Mouse (Mus musculus) testis, adult 2 months (tissue): ENCODE data around the gene Pamr1. TPM values are rescaled to one million over a fixed set of nuclear protein-coding genes. Genes with fewer than 3 reads are reported as not detected.

Experiments
- H3K27ac ChIP-seq: fragments of 200-500 bp; 2 replicates; pipeline ENCODE4 v1.5.1; 2012; ENCODE audit warnings: low read depth, low read length; ENCODE audit not compliant: control insufficient read depth, insufficient read depth
- H3K27me3 ChIP-seq: fragments of 200-500 bp; 2 replicates; pipeline ENCODE4 v1.6.1; 2012; ENCODE audit warnings: mild to moderate bottlenecking, low read length, moderate library complexity; ENCODE audit not compliant: control insufficient read depth, insufficient read depth
- H3K36me3 ChIP-seq: fragments of 200-500 bp; 2 replicates; pipeline ENCODE4 v1.6.1; 2012; ENCODE audit warnings: mild to moderate bottlenecking, low read length; ENCODE audit not compliant: control insufficient read depth, insufficient read depth
- H3K4me1 ChIP-seq: fragments of 200-500 bp; 2 replicates; pipeline ENCODE4 v1.6.1; 2012; ENCODE audit warnings: low read length; ENCODE audit not compliant: control insufficient read depth, insufficient read depth
- H3K4me3 ChIP-seq: fragments of 200-500 bp; 2 replicates; pipeline ENCODE4 v1.5.1; 2012; ENCODE audit warnings: low read depth, mild to moderate bottlenecking, low read length, moderate library complexity, mixed read lengths; ENCODE audit not compliant: control insufficient read depth
- CTCF ChIP-seq: fragments of 200-500 bp; IDR thresholded peaks from 2 replicates; pipeline ENCODE4 v1.5.1; 2012; ENCODE audit warnings: low read depth, mild to moderate bottlenecking, inconsistent platforms, low read length, moderate library complexity; ENCODE audit not compliant: control insufficient read depth, insufficient read depth, insufficient replicate concordance
- POLR2A ChIP-seq: fragments of 200-500 bp; IDR thresholded peaks from 2 replicates; pipeline ENCODE4 v1.6.1; 2012; ENCODE audit warnings: low read depth, mild to moderate bottlenecking, inconsistent platforms, low read length, moderate library complexity; ENCODE audit not compliant: control insufficient read depth
- polyA plus RNA-seq: library from polyadenylated mRNA; depleted of rRNA; stranded (reverse); fragments of >200 nt; gene quantifications from 2 replicates; pipeline ENCODE4 v1.2.3, GENCODE M21; 2012; rRNA removed

Gene Pamr1
- polyA plus RNA-seq, 1 experiment: 2.8 TPM

DNA sequence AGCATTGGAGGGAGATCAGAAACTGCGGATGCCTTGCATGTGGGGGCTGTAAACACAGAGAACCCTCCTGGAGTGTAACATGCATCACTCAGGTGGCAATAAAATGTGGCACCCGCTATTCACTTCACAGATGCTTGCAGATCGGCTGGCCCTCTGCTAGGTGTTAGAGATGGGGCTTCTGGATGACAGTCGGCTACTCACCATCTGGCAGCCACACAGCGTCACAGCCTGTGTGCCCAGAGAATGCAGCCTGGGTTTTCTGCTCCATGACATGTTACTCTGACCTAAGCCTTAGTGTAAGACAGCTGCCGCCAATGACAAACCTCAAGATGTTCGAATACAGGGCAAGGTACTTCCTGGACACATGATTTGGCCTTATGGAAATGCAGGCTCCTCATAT, 131.5 kb downstream of the Pamr1 start:
- TF ChIP-seq CTCF (no peak), POLR2A (no peak)
- no peak overlapping the region for H3K4me3 ChIP-seq
- H3K36me3 ChIP-seq: no peaks in the 10 kb centered on the region
- H3K27me3 ChIP-seq: no peaks in the 10 kb centered on the region
- no peak overlapping the region for H3K27ac ChIP-seq
- H3K4me1 ChIP-seq: no peaks in the 10 kb centered on the region

- Histone ChIP-seq H3K27me3 (no peaks in the 10 kb centered on the region), H3K36me3 (no peaks in the 10 kb centered on the region), H3K4me1 (no peaks in the 10 kb centered on the region), H3K27ac (no peak overlapping the region), H3K4me3 (no peak overlapping the region)
- TF ChIP-seq POLR2A: no peak
- TF ChIP-seq CTCF: peak; percentile 67; the same call in 1 of the 2 replicates
Measured at GRCm38 (mm10) chr2:102682168-102682567, 132.4 kb downstream of the Pamr1 start.

GRCm38 (mm10) chr2:102685371-102686107, 135.7 kb downstream of the Pamr1 start:
- Histone ChIP-seq H3K27ac (no peak overlapping the region), H3K4me1 (no peaks in the 10 kb centered on the region), H3K36me3 (no peaks in the 10 kb centered on the region), H3K4me3 (no peak overlapping the region), H3K27me3 (no peaks in the 10 kb centered on the region)
- TF ChIP-seq CTCF: no peak
- no peak for TF ChIP-seq POLR2A

DNA sequence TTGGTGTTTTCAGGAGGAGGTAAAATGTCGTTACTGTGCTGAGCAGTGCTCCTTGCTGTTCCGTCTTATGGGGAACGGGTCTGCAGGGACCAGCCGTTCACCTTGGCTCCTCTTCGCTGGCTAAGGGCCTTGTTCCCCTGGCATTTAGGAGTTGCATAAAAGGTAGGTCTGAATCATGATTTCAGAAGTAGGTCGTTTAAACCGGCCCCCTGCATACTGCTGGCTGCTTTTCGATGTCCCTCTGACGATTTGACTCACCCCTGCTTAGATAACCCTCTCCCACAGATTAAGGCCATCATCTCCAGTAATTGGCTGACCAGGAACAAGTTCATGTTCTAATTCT, 136.3 kb downstream of the Pamr1 start:
- Histone ChIP-seq H3K4me1 (no peaks in the 10 kb centered on the region), H3K27ac (no peak overlapping the region), H3K4me3 (no peak overlapping the region), H3K27me3 (no peaks in the 10 kb centered on the region), H3K36me3 (no peaks in the 10 kb centered on the region)
- TF ChIP-seq POLR2A (no peak), CTCF (no peak)

Other genes with a start within 250 kb of the Pamr1 start
- gene Trim44, start 142.2 kb upstream of the Pamr1 start, polyA plus RNA-seq: 10.5 and 12.7 TPM in 2 replicates
- 0.30 and 0.35 TPM in 2 replicates for gene Fjx1, start 97.5 kb upstream of the Pamr1 start, polyA plus RNA-seq
- 21.4 and 22.5 TPM in 2 replicates for gene Slc1a2, start 108.6 kb downstream of the Pamr1 start, polyA plus RNA-seq